Mouse (Mus musculus) erythroblast, embryonic 14.5 days (primary cell): ENCODE measurements around the gene Clca1. TPM values are rescaled to one million over a fixed set of nuclear protein-coding genes. Genes with fewer than 3 reads are reported as not detected.

Source experiments
- H3K27me3 ChIP-seq: 2 replicates; pipeline ENCODE4 v1.6.1; 2012; ENCODE audit warnings: inconsistent platforms; ENCODE audit not compliant: control insufficient read depth
- H3K36me3 ChIP-seq: 2 replicates; pipeline ENCODE4 v1.6.1; 2012; ENCODE audit warnings: mild to moderate bottlenecking, inconsistent platforms; ENCODE audit not compliant: control insufficient read depth
- H3K4me1 ChIP-seq: 2 replicates; pipeline ENCODE4 v1.6.1; 2012; ENCODE audit warnings: inconsistent platforms; ENCODE audit not compliant: control insufficient read depth
- H3K4me3 ChIP-seq: replicated peaks from 2 replicates; pipeline ENCODE3; 2012; ENCODE audit warnings: moderate library complexity, mild to moderate bottlenecking, inconsistent platforms
- H3K9me3 ChIP-seq: 2 replicates; pipeline ENCODE4 v1.6.1; 2012; ENCODE audit warnings: low read length, inconsistent platforms, mixed read lengths; ENCODE audit not compliant: control insufficient read depth
- GATA1 ChIP-seq: IDR thresholded peaks from 2 replicates; pipeline ENCODE4 v1.6.1; 2012; ENCODE audit warnings: low read length, inconsistent platforms, mixed read lengths
- TAL1 ChIP-seq: IDR thresholded peaks from 3 replicates; pipeline ENCODE4 v1.6.1; 2012; ENCODE audit warnings: low read length, inconsistent platforms, mixed read lengths
- polyA plus RNA-seq: library from polyadenylated mRNA; stranded (reverse); fragments of >175 nt; gene quantifications from 2 replicates; pipeline ENCODE4 v1.2.3, GENCODE M21; 2012

Clca1 gene
- polyA plus RNA-seq, 1 experiment = not detected

DNA sequence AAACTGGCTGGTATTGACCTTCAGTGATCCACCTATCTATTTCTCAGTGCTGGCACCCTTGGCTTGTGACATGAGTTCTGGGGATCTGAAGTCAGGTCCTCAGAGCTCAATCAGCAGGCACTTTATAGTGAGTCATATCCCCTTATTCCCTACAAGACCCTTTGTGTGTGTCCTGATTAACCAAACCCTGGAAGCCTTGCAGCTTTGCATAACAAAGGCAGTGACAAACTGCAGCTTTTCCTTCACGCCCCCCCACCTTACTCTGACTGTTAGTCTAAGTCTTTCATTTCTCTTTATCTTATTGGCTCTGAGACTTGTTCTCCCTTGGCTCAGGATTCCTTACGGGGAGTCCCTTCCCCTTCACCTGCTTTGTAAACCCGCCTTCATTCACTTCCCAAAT, 14.8 kb downstream of the Clca1 start:
- H3K27me3 ChIP-seq = no peaks in the 10 kb centered on the region
- H3K9me3 ChIP-seq = no peaks in the 10 kb centered on the region
- H3K4me3 ChIP-seq = no peak overlapping the region
- TF ChIP-seq TAL1 (no peak), GATA1 (no peak)
- no peaks in the 10 kb centered on the region for H3K4me1 ChIP-seq
- no peaks in the 10 kb centered on the region for H3K36me3 ChIP-seq

DNA sequence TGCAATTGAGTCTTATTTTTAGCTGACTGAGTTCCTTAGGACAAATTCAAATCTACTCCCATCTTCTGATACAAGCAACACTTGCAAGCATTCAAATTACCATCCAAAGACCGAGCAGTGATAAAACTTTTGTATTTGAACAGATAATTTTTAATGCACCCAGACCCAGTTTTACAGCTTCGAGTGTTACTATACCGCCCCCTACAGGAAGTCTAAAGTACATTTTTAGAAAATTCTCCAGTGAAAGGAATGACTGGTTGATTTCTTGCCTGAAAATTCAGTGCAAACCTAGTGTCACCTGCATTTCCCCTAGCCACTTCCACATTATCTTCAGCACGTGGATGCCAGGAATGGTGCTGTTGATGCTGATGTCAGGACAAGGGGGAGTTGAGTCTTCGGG, 28.2 kb downstream of the Clca1 start:
- Histone ChIP-seq H3K27me3 (no peaks in the 10 kb centered on the region), H3K4me1 (no peaks in the 10 kb centered on the region), H3K9me3 (no peaks in the 10 kb centered on the region), H3K4me3 (no peak overlapping the region), H3K36me3 (no peaks in the 10 kb centered on the region)
- TF ChIP-seq TAL1 (no peak), GATA1 (no peak)

DNA sequence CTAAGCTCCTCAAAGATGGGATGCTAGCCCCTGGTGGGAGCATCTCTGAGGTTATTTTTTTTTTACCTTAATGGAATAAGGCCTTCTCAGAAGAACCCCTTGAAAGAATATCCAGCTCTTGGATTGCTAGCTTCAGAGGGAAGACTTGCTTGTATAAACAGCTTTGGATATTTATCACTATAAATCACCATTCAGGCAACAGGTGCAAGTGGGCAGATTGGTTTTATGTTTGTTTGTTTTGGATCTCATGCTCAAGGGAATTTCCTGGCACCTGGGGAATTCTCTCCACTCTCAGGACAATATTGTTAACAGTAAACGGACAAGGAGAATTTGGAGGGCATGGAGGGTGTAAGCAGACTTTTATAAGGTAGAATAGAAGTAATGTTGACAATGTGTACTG, 31.7 kb downstream of the Clca1 start:
- TF ChIP-seq GATA1 = no peak
- TF ChIP-seq TAL1 = no peak
- H3K27me3 ChIP-seq = no peaks in the 10 kb centered on the region
- H3K9me3 ChIP-seq = no peaks in the 10 kb centered on the region
- H3K4me3 ChIP-seq = no peak overlapping the region
- H3K4me1 ChIP-seq = no peaks in the 10 kb centered on the region
- H3K36me3 ChIP-seq = no peaks in the 10 kb centered on the region

DNA sequence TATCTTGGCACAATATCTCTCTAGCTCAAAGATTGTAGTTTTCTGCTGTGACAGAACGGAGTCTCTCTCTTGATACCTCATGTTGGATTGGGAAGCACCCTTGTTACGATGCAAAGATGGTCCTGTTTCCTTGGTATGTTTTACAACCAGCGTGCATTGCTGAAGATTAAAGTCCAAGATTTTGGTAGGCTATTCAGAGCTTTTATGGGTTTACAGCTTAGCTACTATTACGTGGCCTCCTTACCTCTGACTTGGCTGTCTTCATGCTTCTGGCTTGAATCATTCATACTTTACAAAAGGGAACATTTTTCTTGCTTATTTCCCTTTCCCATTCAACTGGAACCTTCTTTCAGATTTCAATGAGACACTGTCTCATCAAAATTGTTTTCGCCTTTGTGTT, 39.5 kb downstream of the Clca1 start:
- Histone ChIP-seq H3K9me3 (no peaks in the 10 kb centered on the region), H3K4me3 (no peak overlapping the region), H3K36me3 (no peaks in the 10 kb centered on the region), H3K27me3 (no peaks in the 10 kb centered on the region), H3K4me1 (no peaks in the 10 kb centered on the region)
- no peak for TF ChIP-seq GATA1
- no peak for TF ChIP-seq TAL1

DNA sequence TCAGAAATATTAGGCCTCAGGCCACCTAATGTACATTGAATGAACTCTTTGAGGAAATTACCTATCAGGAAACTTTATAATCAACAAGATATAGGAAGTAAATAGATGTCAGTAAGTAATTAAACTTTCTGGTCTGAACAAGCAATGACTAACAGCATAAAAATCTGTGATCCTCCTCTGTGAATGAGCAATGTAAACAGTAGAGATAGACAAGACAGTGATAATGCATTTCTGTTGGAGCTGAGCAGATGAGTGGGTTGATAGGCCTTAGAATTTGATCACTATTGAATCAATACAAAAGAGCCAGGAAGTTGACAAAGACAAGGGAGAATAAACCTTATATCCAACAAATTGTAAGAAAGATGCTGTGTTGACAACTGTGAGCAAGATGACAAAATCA, 40.0 kb downstream of the Clca1 start:
- Histone ChIP-seq H3K27me3 (no peaks in the 10 kb centered on the region), H3K36me3 (no peaks in the 10 kb centered on the region), H3K9me3 (no peaks in the 10 kb centered on the region), H3K4me3 (no peak overlapping the region), H3K4me1 (no peaks in the 10 kb centered on the region)
- TF ChIP-seq TAL1 = no peak
- no peak for TF ChIP-seq GATA1

DNA sequence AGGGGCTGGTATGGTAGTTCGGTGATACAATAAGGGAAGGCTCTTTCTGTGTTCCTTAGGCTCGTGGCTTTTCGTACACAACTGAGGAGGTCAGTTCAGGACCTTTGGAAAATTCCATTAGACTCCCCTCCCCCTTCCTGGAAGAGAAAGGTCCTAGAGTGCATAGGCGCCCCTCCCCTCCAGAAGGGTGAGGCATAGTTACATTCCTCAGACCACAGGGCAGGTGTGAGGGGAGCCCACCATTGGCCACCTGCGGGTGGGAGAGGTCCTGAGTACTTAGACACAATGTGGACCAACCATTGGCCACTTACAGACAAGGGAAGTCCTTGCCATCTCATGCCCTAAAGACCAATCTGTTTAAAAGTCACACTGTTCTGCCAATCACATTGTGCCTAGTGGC, 46.7 kb downstream of the Clca1 start:
- H3K4me1 ChIP-seq = no peaks in the 10 kb centered on the region
- H3K27me3 ChIP-seq = no peaks in the 10 kb centered on the region
- H3K4me3 ChIP-seq = no peak overlapping the region
- H3K36me3 ChIP-seq = no peaks in the 10 kb centered on the region
- TF ChIP-seq TAL1 = no peak
- no peak for TF ChIP-seq GATA1
- no peaks in the 10 kb centered on the region for H3K9me3 ChIP-seq

DNA sequence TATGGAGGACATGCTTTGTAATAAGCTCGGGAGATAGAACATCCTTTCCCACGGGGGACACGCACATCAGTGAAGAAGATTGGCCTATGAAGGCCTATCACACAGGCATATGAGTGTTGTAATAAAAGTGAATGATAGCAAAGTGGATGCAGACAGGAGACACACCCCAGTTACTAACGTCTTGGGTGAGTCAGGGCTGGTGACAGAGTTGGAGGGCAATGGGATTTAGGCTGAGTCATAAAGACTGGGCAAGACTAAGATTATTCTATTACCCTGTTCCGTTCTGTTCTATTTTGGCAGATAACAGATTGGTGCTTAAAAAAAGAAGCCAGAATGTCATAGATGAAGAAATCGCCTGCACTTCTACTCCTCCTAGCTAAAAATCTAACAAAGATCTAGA, 52.0 kb downstream of the Clca1 start:
- Histone ChIP-seq H3K36me3 (no peaks in the 10 kb centered on the region), H3K4me1 (no peaks in the 10 kb centered on the region), H3K4me3 (no peak overlapping the region), H3K27me3 (no peaks in the 10 kb centered on the region), H3K9me3 (no peaks in the 10 kb centered on the region)
- no peak for TF ChIP-seq GATA1
- TF ChIP-seq TAL1 = no peak

DNA sequence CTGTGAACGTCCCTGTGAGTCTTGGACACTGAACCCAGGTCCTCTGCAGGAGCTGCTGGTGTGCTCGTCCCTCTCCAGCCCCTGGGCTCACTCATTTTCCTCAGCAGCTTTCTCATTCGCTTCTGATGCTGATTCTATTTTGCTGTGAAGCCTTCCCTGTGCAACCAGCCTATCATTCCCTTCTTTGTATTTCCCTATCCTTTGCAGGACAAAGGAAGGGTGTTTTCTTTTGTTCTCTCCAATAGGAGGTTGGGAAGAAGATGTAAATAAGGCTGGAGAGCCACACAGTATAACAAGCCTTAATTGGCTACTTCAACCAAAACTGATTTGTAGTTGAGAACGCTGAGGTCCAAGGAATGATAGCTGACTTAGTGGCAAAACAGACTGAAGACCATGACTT, 54.9 kb downstream of the Clca1 start:
- Histone ChIP-seq H3K4me1 (no peaks in the 10 kb centered on the region), H3K4me3 (no peak overlapping the region), H3K36me3 (no peaks in the 10 kb centered on the region), H3K27me3 (no peaks in the 10 kb centered on the region), H3K9me3 (no peaks in the 10 kb centered on the region)
- no peak for TF ChIP-seq GATA1
- TF ChIP-seq TAL1 = no peak

DNA sequence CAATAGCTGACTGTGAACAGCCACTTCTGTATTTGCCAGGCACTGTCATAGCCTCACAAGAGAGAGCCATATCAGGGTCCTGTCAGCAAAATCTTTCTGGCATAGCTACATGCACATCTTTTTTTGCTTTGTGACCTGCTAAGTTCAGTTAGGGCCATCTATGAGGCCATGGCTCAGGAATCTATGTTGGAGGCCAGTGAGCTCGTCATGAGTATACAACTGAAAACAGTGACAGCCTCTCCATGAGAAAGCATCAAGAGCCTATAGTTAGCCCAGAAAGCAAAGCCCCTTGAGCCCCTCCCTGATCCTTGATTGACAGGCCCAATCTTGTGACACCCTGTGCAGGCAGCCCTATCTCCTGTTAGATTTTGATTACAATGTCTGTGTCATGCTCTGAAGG, 56.5 kb downstream of the Clca1 start:
- Histone ChIP-seq H3K4me3 (no peak overlapping the region), H3K36me3 (no peaks in the 10 kb centered on the region), H3K27me3 (no peaks in the 10 kb centered on the region), H3K9me3 (no peaks in the 10 kb centered on the region), H3K4me1 (no peaks in the 10 kb centered on the region)
- TF ChIP-seq GATA1 (no peak), TAL1 (no peak)

DNA sequence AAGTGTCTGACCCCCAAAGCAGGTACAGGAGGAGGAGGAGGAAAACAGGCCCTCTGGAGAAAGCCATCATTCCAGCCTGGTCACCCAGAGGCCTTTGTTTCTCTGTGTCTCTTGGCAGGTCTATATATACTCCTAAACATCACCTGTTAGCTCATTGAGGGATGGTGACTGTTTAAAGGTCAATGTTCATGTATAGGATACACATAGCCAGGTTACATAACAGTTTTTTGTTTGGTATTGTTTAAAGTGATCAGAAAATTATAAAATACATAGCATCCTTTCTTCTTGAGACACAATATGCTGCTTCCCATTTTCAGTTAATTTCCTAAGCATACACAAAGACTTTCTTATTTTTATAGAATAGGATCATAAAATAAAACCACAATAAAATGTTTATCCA, 57.6 kb downstream of the Clca1 start, which contains the start of gene Clca4a:
Gene Clca4a (minus strand): TSS at position 101 of the 400 bp plus-strand sequence.
- Histone ChIP-seq H3K27me3 (no peaks in the 10 kb centered on the region), H3K4me1 (no peaks in the 10 kb centered on the region), H3K36me3 (no peaks in the 10 kb centered on the region), H3K4me3 (no peak within 1 kb of the TSS), H3K9me3 (no peaks in the 10 kb centered on the region)
- no peak for TF ChIP-seq GATA1
- no peak for TF ChIP-seq TAL1
